Mouse (Mus musculus) spleen, postnatal 36 days (tissue): Measurements from ENCODE around the gene Btbd3.
A peak's percentile ranks its signal among the peaks of the same experiment; 100 is the strongest.

Experiments
- DNase-seq, 2 experiments: peaks; one replicate each; pipeline ENCODE4 v3.0.0; 2022; ENCODE audit warnings: low spot score in 2 of 2, mixed read lengths in 1 of 2

Btbd3 gene

GRCm38 (mm10) chr2:138256411-138256810 is at the start of gene Btbd3:
Btbd3 (plus strand) TSS chr2:138256565.
- DNase-seq, result peak; percentile 42 to 53

DNA sequence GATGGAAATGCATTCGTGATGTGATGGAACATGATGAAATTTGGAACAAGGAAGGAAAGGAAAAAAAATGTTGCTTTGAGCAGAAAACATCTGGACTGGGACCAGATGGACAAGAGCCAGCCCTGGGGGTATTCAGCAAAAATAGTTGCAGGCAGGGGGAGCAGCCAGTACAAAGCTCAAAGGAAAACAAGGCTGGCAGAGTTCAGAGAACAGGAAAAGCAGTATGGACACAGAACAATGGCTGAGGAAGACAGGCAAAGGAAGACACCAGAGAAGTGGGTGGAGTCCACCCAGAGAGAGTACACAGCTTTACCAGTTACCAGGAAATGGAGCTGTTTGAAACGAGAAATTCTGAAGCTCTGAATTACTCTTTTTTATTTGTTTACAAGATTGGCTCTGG is 40.8 kb upstream of the Btbd3 start:
- peak; percentile 1 to 6 for DNase-seq

DNA sequence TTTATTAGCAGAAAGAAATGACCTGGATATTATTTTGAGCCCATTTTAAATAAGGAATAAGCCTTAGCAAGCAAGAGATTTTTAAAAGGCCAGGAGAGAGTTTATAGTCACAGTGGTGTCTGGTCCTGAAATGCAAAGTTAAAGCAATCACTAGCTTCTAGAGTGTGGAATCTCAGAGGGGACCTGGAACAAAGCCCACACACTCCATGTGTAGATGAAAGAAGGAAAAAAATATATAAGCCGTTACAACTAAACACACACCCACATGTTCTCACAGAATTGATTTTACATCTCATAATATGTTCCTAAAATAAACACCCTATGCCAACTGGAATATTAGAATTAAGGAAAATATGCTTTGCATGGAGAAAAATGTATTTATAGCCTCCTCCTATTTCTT is 36.1 kb upstream of the Btbd3 start:
- DNase-seq, result no peak

- no peak for DNase-seq
Observed at GRCm38 (mm10) chr2:138232247-138232646, 24.1 kb upstream of the Btbd3 start.

DNA sequence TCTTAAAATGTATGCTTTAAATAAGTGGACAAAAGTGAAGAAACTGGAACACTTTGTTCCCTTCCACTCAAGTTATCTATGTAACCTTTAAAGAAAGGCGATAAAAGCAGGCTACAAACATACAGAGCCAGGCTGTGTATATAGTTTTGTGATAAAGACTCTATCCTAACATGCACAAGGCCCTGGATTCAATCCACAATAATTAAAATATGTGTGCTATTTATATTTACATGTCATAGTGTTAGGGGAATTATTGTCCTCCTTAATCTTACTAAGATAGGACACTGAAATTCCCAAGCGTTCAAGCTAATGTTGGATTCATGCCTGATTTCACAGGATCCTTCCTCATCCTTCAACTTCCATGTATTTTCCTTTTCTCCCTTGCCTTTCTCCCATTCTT is 20.2 kb upstream of the Btbd3 start:
- DNase-seq, result no peak

DNA sequence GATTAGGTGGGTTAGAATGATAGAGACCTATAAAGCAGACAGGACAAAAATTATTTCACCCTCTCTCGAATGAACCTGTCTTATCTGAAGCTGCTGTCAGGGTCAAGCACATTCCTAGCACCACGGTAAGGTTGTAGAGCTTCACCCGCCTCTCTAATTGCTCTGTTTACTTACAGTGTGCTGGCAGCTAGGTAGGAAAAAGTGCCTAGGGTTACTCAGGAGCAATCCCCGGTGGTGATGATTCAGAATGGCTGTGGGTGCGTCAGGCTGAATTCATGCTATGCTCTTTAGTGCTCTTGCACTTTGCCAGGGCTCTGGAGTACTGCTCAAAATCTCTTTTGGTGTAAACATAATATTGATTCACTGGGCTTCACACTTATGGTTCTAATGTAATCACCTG is 13.9 kb upstream of the Btbd3 start:
- DNase-seq, result no peak

DNA sequence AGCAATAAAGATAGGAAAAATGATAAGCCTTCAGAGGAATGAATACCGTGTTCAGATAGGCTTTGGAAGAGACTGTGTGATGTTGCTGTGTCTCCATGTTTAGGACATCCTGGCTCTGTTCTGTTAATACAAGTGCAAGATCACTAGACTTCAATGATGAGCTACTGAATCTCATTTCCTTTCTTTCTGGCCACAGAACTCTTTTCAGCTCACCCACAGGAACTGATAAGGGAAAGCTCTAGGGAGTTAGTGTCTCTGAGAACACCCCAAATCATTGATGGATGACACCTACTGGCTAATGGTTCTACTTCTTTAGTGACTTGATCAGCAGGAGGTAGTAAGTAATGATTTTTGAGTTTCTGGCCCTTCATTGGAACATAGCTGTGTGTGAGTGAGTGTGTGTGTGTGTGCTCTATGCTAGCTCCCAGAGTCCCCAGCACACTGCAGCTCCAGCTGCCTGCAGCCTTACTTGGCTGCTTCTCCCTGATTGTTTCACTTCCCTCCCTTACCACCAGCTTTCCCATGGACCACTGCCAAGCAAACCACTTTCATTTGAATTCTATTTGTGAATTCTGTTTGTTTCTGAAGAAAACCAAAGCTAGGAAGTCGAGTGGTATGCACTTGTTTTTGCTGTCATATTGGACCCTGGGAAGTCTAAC is 10.6 kb upstream of the Btbd3 start:
- peak in 1 of 2 experiments; percentile 38 for DNase-seq

- DNase-seq, result no peak
Observed at GRCm38 (mm10) chr2:138247986-138248385, 8.4 kb upstream of the Btbd3 start.

DNA sequence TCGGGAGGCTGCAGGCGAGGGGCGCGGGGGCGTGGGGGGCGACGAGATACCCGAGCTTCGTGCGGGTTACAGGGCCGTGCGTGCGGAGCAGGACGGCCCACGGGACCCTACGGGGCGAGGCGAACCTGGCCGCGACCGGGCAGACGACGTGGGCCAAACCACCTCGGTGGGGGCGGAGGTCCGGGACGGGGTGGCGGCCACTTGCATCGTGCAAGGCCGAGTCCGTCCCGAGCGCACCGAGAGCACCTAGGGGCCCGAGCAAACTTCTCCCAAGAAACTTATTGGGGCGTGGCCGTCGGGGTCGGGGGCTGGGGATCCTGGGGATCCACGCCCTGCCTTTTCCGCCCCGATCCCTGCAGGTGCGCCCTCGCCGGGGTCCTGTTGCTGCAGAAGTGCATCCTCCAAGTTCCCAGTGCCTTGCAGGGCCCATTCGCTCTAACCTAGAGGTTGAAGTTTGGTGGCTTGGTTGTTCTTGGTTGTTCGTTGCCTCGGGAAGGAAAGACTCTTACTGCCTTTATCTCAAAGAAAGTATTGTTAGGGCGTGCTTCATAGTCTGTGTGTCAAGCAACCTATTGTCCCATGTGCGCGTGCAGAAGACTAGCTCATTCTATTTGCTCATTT is 596 bp downstream of the Btbd3 start:
- DNase-seq, result no peak

DNA sequence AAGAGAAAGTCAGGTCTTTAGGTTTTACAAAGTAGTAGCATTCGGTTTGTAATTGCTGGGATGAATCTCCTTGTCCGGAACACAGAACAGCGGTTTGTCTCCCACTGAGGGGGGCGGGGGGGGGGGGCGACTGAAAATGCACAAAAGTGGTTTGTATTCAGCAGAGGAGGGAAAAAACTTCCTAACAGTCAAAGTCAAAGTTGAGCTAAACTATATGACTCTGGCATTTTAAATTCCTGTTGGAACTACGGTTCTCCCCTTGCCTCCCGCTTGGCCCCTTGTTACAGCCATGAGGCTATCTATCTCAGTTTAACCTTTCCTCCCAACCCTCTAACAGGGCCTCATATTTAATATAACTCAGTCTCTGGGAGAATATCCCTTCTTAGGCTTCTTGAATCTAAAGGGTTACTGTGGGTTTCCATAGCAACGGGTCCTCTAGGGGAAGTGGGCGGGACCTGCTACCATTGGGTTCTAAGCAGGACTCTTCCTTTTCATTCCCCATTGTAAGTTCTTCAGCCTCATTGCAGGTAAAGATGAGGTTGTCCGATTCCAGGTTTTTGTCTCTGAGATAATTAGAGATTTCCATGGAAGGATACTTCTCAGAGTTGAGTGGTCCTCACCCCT is 1.4 kb downstream of the Btbd3 start:
- DNase-seq, result peak; percentile 17 to 39

DNA sequence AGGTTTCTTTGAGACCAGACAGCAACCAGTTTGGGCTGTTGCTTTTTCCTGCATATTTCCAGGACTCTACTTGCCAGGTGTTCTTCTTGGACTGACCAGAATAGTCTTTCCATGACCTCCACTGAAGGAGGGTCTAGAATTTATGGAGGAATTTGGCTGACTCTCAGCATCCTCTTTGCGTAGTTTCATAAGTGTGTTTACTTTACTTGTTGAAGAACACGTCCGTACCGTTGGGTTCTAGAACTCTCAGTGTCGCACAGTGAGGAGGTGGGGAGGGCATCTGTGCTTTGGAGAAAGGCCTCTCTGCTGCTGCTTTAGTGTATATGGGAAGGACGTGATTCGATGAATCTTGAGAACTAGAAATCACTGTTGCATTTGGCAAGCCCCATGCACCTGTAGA is 4.8 kb downstream of the Btbd3 start:
- no peak for DNase-seq

DNA sequence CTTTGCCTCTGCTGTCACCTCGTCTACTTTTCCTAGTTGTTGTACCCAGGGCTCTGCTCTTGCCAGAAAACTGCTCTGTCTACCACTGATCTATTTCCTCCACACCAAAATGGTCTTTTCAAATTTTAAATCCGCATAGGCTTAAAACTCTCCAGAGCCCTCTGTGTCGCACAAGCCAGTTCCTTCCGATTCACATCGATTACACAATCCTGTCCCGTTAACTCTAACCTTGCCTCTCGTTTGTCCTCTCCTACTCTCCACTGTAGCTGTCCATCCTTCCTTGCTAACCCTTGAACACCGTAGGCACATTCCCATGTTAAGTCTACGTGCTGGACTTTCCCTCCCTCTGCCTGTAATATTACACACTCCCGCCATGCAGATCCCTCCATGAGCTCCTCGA is 6.5 kb downstream of the Btbd3 start:
- DNase-seq, result no peak

GRCm38 (mm10) chr2:138265356-138266005 is 9.1 kb downstream of the Btbd3 start:
- DNase-seq, result no peak

DNA sequence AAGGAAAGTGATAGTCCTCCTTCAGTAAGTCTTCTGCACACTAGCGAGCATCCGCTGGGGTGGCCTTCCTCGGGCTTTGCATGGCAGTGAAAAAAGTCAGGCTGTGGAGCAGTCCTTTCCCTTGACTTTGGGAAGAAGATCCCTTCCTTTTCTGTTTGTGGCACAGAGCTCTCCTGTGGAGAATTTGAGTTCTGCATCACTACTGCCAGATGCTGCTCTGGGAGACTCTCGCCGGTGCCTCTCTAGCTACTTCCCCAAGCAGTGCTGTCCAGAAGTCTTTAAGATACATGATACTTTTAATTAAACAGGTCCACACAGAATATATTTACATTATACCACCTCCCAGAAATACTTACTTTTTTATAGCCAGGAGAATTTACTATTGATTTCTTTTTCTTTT is 10.3 kb downstream of the Btbd3 start:
- no peak for DNase-seq

DNA sequence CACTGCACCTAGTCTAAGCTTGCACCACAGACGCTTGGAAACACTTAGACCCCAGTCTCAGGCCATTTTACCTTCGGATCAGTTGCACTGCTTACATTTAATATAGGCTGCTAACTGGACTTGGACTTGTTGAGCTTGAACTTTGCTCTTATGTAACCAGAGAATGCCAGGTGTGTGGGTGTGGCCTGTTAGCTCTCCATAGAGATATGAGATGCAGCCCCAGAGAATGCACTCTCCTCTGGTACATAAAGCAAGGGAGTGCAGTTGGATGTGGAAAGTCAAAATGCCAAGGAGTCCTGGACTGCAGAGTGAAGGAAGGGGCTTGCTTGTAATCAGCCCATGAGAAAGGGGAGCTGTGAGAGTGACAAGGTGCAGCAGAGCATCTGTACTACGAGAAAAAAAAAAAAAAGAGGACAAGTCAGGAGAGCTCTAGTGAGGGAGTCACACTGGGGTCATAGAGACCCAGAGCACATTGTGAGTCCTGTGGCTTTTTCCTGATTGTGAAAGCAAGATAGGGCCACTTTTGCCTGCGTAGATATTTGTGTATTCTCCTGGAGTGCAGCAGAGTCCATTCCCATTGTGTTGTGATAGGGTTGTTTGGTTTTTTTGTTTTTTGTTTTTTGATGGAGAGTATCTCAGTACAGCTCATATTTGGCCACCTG is 11.6 kb downstream of the Btbd3 start:
- DNase-seq, result no peak

DNA sequence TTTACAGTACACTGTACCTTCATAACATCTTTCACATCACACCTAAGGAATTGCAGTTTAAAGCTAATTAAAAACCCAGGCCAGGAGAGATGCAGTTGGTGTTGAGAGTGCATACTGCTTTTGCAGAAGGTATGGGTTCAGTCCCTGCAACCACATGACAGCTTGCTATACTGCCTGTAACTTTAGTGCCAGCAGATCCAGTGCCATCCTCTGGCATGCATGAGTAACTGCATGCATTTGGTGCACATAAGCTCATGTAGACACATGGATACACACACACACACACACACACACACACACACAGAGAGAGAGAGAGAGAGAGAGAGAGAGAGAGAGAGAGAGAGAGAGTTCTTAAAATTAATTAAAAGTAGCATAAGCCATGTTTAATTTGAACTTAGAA is 13.0 kb downstream of the Btbd3 start:
- DNase-seq, result no peak

- DNase-seq, result no peak
Observed at GRCm38 (mm10) chr2:138273404-138274073, 17.2 kb downstream of the Btbd3 start.

GRCm38 (mm10) chr2:138274086-138274485 is 17.7 kb downstream of the Btbd3 start:
- no peak for DNase-seq

- DNase-seq, result no peak
Observed at GRCm38 (mm10) chr2:138277842-138278691, 21.7 kb downstream of the Btbd3 start.

- no peak for DNase-seq
Observed at GRCm38 (mm10) chr2:138278853-138279640, 22.7 kb downstream of the Btbd3 start.
